Mouse (Mus musculus): ENCODE results near the gene Cpvl. TPM values are rescaled to one million over a fixed set of nuclear protein-coding genes. Genes with fewer than 3 reads are reported as not detected.

The Cpvl gene
- polyA plus RNA-seq (2015; fragmentation: Nextera tagmentation; extraction: Ambion mirVana): not detected in 2 replicates

GRCm38 (mm10) chr6:53978571-53978970, at the start of gene Cpvl:
Gene Cpvl, minus strand, starts transcription at chr6:53978671.
- no peak within 1 kb of the TSS for H3K4me3 ChIP-seq
- no peaks in the 10 kb centered on the region for H3K27me3 ChIP-seq
- no peaks in the 10 kb centered on the region for H3K36me3 ChIP-seq
- peaks cover 8% of the 10 kb centered on the region; the same call in 1 of the 2 replicates for H3K4me1 ChIP-seq
- no peak within 1 kb of the TSS for H3K27ac ChIP-seq (replicated peaks)
- H3K9ac ChIP-seq (replicated peaks): no peak within 1 kb of the TSS
- H3K4me2 ChIP-seq (replicated peaks): no peak within 1 kb of the TSS
- no peaks in the 10 kb centered on the region for H3K9me3 ChIP-seq
- 87% methylated on average over 5 of the region's 5 CpGs for WGBS
- ATAC-seq (replicated peaks): no peak

GRCm38 (mm10) chr6:54023846-54024245, 45.4 kb upstream of the Cpvl start:
- H3K4me2 ChIP-seq (replicated peaks): no peak overlapping the region
- H3K36me3 ChIP-seq: no peaks in the 10 kb centered on the region
- H3K4me3 ChIP-seq: no peak overlapping the region
- H3K4me1 ChIP-seq: no peaks in the 10 kb centered on the region
- no peak overlapping the region for H3K27ac ChIP-seq (replicated peaks)
- H3K27me3 ChIP-seq: no peaks in the 10 kb centered on the region
- H3K9ac ChIP-seq (replicated peaks): no peak overlapping the region
- WGBS: 94% methylated on average over 5 of the region's 5 CpGs
- no peak for ATAC-seq (replicated peaks)
- no peaks in the 10 kb centered on the region for H3K9me3 ChIP-seq

GRCm38 (mm10) chr6:54021123-54021789, 42.8 kb upstream of the Cpvl start:
- 58% methylated on average over 15 of the region's 15 CpGs for WGBS

GRCm38 (mm10) chr6:54018861-54019260, 40.4 kb upstream of the Cpvl start:
- 89% methylated on average over 5 of the region's 5 CpGs for WGBS
- Histone ChIP-seq H3K27me3 (no peaks in the 10 kb centered on the region), H3K4me2 (replicated peaks) (no peak overlapping the region), H3K9ac (replicated peaks) (no peak overlapping the region), H3K4me1 (no peaks in the 10 kb centered on the region), H3K9me3 (no peaks in the 10 kb centered on the region), H3K36me3 (no peaks in the 10 kb centered on the region), H3K27ac (replicated peaks) (no peak overlapping the region), H3K4me3 (no peak overlapping the region)
- ATAC-seq (replicated peaks): no peak

More at GRCm38 (mm10) chr6:54021123-54021789, 42.8 kb upstream of the Cpvl start:
- H3K27me3 ChIP-seq: no peaks in the 10 kb centered on the region
- H3K9ac ChIP-seq (replicated peaks): no peak overlapping the region
- H3K4me1 ChIP-seq: no peaks in the 10 kb centered on the region
- H3K9me3 ChIP-seq: no peaks in the 10 kb centered on the region
- ATAC-seq (replicated peaks): no peak
- H3K27ac ChIP-seq (replicated peaks): no peak overlapping the region
- H3K4me3 ChIP-seq: no peak overlapping the region
- no peaks in the 10 kb centered on the region for H3K36me3 ChIP-seq
- H3K4me2 ChIP-seq (replicated peaks): no peak overlapping the region

GRCm38 (mm10) chr6:54018038-54018437, 39.6 kb upstream of the Cpvl start:
- no peaks in the 10 kb centered on the region for H3K36me3 ChIP-seq
- no peaks in the 10 kb centered on the region for H3K27me3 ChIP-seq
- no peak overlapping the region for H3K9ac ChIP-seq (replicated peaks)
- no peaks in the 10 kb centered on the region for H3K9me3 ChIP-seq
- H3K4me2 ChIP-seq (replicated peaks): no peak overlapping the region
- WGBS: 77% methylated on average over 2 of the region's 2 CpGs
- H3K4me1 ChIP-seq: no peaks in the 10 kb centered on the region
- H3K4me3 ChIP-seq: no peak overlapping the region
- ATAC-seq (replicated peaks): no peak
- no peak overlapping the region for H3K27ac ChIP-seq (replicated peaks)

GRCm38 (mm10) chr6:54012163-54012562, 33.7 kb upstream of the Cpvl start:
- Histone ChIP-seq H3K27ac (replicated peaks) (no peak overlapping the region), H3K4me1 (peaks cover 11% of the 10 kb centered on the region; the same call in 1 of the 2 replicates), H3K27me3 (no peaks in the 10 kb centered on the region), H3K9ac (replicated peaks) (no peak overlapping the region), H3K4me3 (no peak overlapping the region), H3K4me2 (replicated peaks) (no peak overlapping the region), H3K36me3 (no peaks in the 10 kb centered on the region), H3K9me3 (no peaks in the 10 kb centered on the region)
- WGBS: 77% methylated on average over 1 of the region's 1 CpGs
- ATAC-seq (replicated peaks): no peak

GRCm38 (mm10) chr6:54010362-54010761, 31.9 kb upstream of the Cpvl start:
- Histone ChIP-seq H3K9ac (replicated peaks) (no peak overlapping the region), H3K27me3 (no peaks in the 10 kb centered on the region), H3K4me1 (peaks cover 11% of the 10 kb centered on the region; the same call in 1 of the 2 replicates), H3K4me3 (no peak overlapping the region), H3K9me3 (no peaks in the 10 kb centered on the region), H3K4me2 (replicated peaks) (no peak overlapping the region), H3K36me3 (no peaks in the 10 kb centered on the region), H3K27ac (replicated peaks) (no peak overlapping the region)
- WGBS: 54% methylated on average over 9 of the region's 9 CpGs
- ATAC-seq (replicated peaks): no peak

- WGBS: 32% methylated on average over 4 of the region's 4 CpGs
- Histone ChIP-seq H3K27me3 (no peaks in the 10 kb centered on the region), H3K4me3 (no peak overlapping the region), H3K27ac (replicated peaks) (no peak overlapping the region), H3K4me2 (replicated peaks) (no peak overlapping the region), H3K9ac (replicated peaks) (no peak overlapping the region), H3K9me3 (no peaks in the 10 kb centered on the region), H3K36me3 (no peaks in the 10 kb centered on the region), H3K4me1 (peaks cover 11% of the 10 kb centered on the region; the same call in 1 of the 2 replicates)
- ATAC-seq (replicated peaks): no peak
These were observed 30.8 kb upstream of the Cpvl start for GRCm38 (mm10) chr6:54009293-54009692.

GRCm38 (mm10) chr6:54008448-54009120, 30.1 kb upstream of the Cpvl start:
- Histone ChIP-seq H3K4me2 (replicated peaks) (peak overlapping the region; percentile 24), H3K9ac (replicated peaks) (no peak overlapping the region), H3K27ac (replicated peaks) (peak overlapping the region; percentile 78), H3K9me3 (no peaks in the 10 kb centered on the region), H3K27me3 (no peaks in the 10 kb centered on the region), H3K4me3 (no peak overlapping the region), H3K36me3 (no peaks in the 10 kb centered on the region), H3K4me1 (peaks cover 11% of the 10 kb centered on the region; the same call in 1 of the 2 replicates)
- 61% methylated on average over 16 of the region's 16 CpGs for WGBS
- ATAC-seq (replicated peaks): no peak

- ATAC-seq (replicated peaks): no peak
- Histone ChIP-seq H3K27me3 (no peaks in the 10 kb centered on the region), H3K9ac (replicated peaks) (no peak overlapping the region), H3K36me3 (no peaks in the 10 kb centered on the region), H3K4me3 (no peak overlapping the region), H3K27ac (replicated peaks) (no peak overlapping the region), H3K9me3 (no peaks in the 10 kb centered on the region), H3K4me1 (peaks cover 11% of the 10 kb centered on the region; the same call in 1 of the 2 replicates), H3K4me2 (replicated peaks) (no peak overlapping the region)
- WGBS: 87% methylated on average over 4 of the region's 4 CpGs
These were observed 26.8 kb upstream of the Cpvl start for GRCm38 (mm10) chr6:54005302-54005701.

- 0 out of 2 replicates have a peak, but pooled peaks cover 4% of the 10 kb centered on the region for H3K4me1 ChIP-seq
- WGBS: 93% methylated on average over 3 of the region's 3 CpGs
- ATAC-seq (replicated peaks): no peak
- no peak overlapping the region for H3K9ac ChIP-seq (replicated peaks)
- H3K36me3 ChIP-seq: no peaks in the 10 kb centered on the region
- H3K4me2 ChIP-seq (replicated peaks): no peak overlapping the region
- H3K27me3 ChIP-seq: no peaks in the 10 kb centered on the region
- no peak overlapping the region for H3K4me3 ChIP-seq
- H3K27ac ChIP-seq (replicated peaks): no peak overlapping the region
- no peaks in the 10 kb centered on the region for H3K9me3 ChIP-seq
These were observed 17.9 kb upstream of the Cpvl start for GRCm38 (mm10) chr6:53996226-53996955.

GRCm38 (mm10) chr6:53995519-53995918, 17.0 kb upstream of the Cpvl start:
- no peak overlapping the region for H3K4me2 ChIP-seq (replicated peaks)
- 77% methylated on average over 4 of the region's 4 CpGs for WGBS
- ATAC-seq (replicated peaks): no peak
- no peaks in the 10 kb centered on the region for H3K9me3 ChIP-seq
- no peaks in the 10 kb centered on the region for H3K27me3 ChIP-seq
- no peaks in the 10 kb centered on the region for H3K36me3 ChIP-seq
- H3K4me1 ChIP-seq: 0 out of 2 replicates have a peak, but pooled peaks cover 4% of the 10 kb centered on the region
- H3K4me3 ChIP-seq: no peak overlapping the region
- H3K9ac ChIP-seq (replicated peaks): no peak overlapping the region
- H3K27ac ChIP-seq (replicated peaks): no peak overlapping the region

All from forebrain, embryonic 15.5 days (tissue).